Mouse (Mus musculus): ENCODE measurements at regions not wholly inside any gene's neighbourhood (a gene's known extent, or its start where the extent isn't known, plus 50 kb on each side); places are given as distances from the start of the nearest gene placed in this dataset.

- Histone ChIP-seq H3K9ac (no peak overlapping the region), H3K9me3 (replicated peaks) (no peaks in the 10 kb centered on the region), H3K36me3 (no peaks in the 10 kb centered on the region), H3K4me3 (no peak overlapping the region), H3K4me2 (no peak overlapping the region), H3K27ac (ENCODE audit: poor library complexity, severe bottlenecking) (no peak overlapping the region), H3K4me1 (replicated peaks) (0 out of 2 replicates have a peak, but pooled peaks cover 7% of the 10 kb centered on the region), H3K27me3 (replicated peaks) (no peaks in the 10 kb centered on the region)
- 78% methylated on average over 3 of the region's 3 CpGs for WGBS
- no peak for ATAC-seq (ENCODE audit: insufficient number of reproducible peaks, low FRiP score)
These were observed 204.9 kb upstream of the Ubash3b start for GRCm38 (mm10) chr9:41366405-41366804.

DNA sequence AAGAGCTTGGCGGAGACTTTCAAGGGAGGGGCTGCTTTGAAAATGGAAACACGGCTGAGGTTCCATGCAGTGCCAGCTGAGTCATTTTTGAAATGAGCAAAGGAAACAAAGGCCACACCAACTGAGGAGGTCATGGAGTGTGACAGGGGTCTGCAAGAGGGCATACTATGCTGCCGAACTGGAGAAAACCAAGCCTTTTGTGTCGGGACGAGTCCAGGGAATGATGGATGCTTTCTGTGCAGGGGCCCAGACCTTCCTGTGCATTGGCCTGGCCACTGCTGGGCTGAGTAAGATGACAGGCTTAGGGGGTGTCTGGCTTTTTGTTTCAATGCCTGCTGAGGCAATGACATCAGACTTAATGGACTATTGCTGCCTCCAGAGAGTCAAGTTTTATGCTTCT lies 203.8 kb upstream of the Ubash3b start:
- H3K27me3 ChIP-seq (replicated peaks), result no peaks in the 10 kb centered on the region
- H3K4me2 ChIP-seq, result no peak overlapping the region
- H3K36me3 ChIP-seq, result no peaks in the 10 kb centered on the region
- no peak for ATAC-seq (ENCODE audit: insufficient number of reproducible peaks, low FRiP score)
- H3K4me1 ChIP-seq (replicated peaks), result 0 out of 2 replicates have a peak, but pooled peaks cover 7% of the 10 kb centered on the region
- H3K27ac ChIP-seq (ENCODE audit: poor library complexity, severe bottlenecking), result no peak overlapping the region
- H3K4me3 ChIP-seq, result no peak overlapping the region
- H3K9ac ChIP-seq, result no peak overlapping the region
- 48% methylated on average over 5 of the region's 5 CpGs for WGBS
- H3K9me3 ChIP-seq (replicated peaks), result no peaks in the 10 kb centered on the region

- Histone ChIP-seq H3K36me3 (no peaks in the 10 kb centered on the region), H3K27ac (ENCODE audit: poor library complexity, severe bottlenecking) (no peak overlapping the region), H3K27me3 (replicated peaks) (no peaks in the 10 kb centered on the region), H3K4me3 (no peak overlapping the region), H3K9me3 (replicated peaks) (no peaks in the 10 kb centered on the region), H3K4me1 (replicated peaks) (0 out of 2 replicates have a peak, but pooled peaks cover 7% of the 10 kb centered on the region), H3K4me2 (no peak overlapping the region), H3K9ac (no peak overlapping the region)
- no peak for ATAC-seq (ENCODE audit: insufficient number of reproducible peaks, low FRiP score)
- WGBS, result 63% methylated on average over 6 of the region's 6 CpGs
These were observed 203.1 kb upstream of the Ubash3b start for GRCm38 (mm10) chr9:41364442-41365250.

- 76% methylated on average over 5 of the region's 5 CpGs for WGBS
- Histone ChIP-seq H3K4me1 (replicated peaks) (0 out of 2 replicates have a peak, but pooled peaks cover 9% of the 10 kb centered on the region), H3K4me3 (no peak overlapping the region), H3K27me3 (replicated peaks) (no peaks in the 10 kb centered on the region), H3K27ac (ENCODE audit: poor library complexity, severe bottlenecking) (no peak overlapping the region), H3K36me3 (no peaks in the 10 kb centered on the region), H3K9me3 (replicated peaks) (no peaks in the 10 kb centered on the region), H3K4me2 (no peak overlapping the region), H3K9ac (no peak overlapping the region)
- ATAC-seq (ENCODE audit: insufficient number of reproducible peaks, low FRiP score), result no peak
These were observed 198.9 kb upstream of the Ubash3b start for GRCm38 (mm10) chr9:41360356-41360755.

DNA sequence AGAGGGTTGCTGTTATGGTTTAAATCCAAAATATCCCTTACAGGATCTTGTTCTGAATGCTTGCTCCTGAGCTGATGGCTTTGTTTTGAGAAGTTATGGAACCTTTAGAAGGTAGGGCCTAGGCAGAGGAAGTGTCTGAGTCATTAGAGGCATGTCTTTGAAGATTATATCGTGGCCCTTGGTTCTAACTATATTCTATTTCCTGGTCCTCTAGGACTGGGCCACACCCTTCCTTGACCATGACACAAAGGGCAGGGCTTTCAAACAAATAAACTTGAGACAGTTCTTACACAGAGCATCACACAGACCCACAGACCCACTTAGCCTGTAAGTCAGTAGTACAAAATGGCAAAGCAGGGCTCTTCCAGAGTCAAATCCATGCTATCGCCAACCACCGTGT lies 197.8 kb upstream of the Ubash3b start:
- no peaks in the 10 kb centered on the region for H3K9me3 ChIP-seq (replicated peaks)
- no peak overlapping the region for H3K27ac ChIP-seq (ENCODE audit: poor library complexity, severe bottlenecking)
- WGBS, result 82% methylated on average over 3 of the region's 3 CpGs
- no peak for ATAC-seq (ENCODE audit: insufficient number of reproducible peaks, low FRiP score)
- H3K27me3 ChIP-seq (replicated peaks), result no peaks in the 10 kb centered on the region
- no peak overlapping the region for H3K9ac ChIP-seq
- no peaks in the 10 kb centered on the region for H3K36me3 ChIP-seq
- H3K4me3 ChIP-seq, result no peak overlapping the region
- no peak overlapping the region for H3K4me2 ChIP-seq
- H3K4me1 ChIP-seq (replicated peaks), result 0 out of 2 replicates have a peak, but pooled peaks cover 3% of the 10 kb centered on the region

- H3K36me3 ChIP-seq, result no peaks in the 10 kb centered on the region
- no peak for ATAC-seq (ENCODE audit: insufficient number of reproducible peaks, low FRiP score)
- H3K27ac ChIP-seq (ENCODE audit: poor library complexity, severe bottlenecking), result no peak overlapping the region
- no peak overlapping the region for H3K4me3 ChIP-seq
- H3K9ac ChIP-seq, result no peak overlapping the region
- H3K9me3 ChIP-seq (replicated peaks), result no peaks in the 10 kb centered on the region
- no peak overlapping the region for H3K4me2 ChIP-seq
- no peaks in the 10 kb centered on the region for H3K27me3 ChIP-seq (replicated peaks)
- H3K4me1 ChIP-seq (replicated peaks), result no peaks in the 10 kb centered on the region
- 60% methylated on average over 2 of the region's 2 CpGs for WGBS
These were observed 183.8 kb upstream of the Ubash3b start for GRCm38 (mm10) chr9:41345338-41345737.

DNA sequence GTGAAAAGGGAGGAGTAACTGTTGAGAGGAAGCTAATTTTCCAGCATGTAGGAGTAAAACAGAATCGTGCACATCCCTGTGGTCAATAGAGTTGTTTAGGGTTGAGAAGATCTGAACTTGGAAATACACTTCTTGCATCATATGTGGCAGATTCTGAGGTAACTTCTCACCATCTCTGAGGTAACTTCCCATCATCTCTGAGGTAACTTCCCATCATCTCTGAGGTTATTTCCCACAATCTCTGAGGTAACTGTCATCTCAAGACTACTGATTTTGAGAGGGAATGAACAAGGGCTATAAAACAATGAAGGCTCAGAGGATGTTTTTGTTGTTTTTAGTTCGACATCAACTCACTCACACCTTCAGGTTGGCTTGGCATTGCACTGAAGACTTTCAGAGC lies 175.9 kb upstream of the Ubash3b start:
- Histone ChIP-seq H3K4me2 (no peak overlapping the region), H3K4me1 (replicated peaks) (peaks cover 16% of the 10 kb centered on the region), H3K9me3 (replicated peaks) (no peaks in the 10 kb centered on the region)

DNA sequence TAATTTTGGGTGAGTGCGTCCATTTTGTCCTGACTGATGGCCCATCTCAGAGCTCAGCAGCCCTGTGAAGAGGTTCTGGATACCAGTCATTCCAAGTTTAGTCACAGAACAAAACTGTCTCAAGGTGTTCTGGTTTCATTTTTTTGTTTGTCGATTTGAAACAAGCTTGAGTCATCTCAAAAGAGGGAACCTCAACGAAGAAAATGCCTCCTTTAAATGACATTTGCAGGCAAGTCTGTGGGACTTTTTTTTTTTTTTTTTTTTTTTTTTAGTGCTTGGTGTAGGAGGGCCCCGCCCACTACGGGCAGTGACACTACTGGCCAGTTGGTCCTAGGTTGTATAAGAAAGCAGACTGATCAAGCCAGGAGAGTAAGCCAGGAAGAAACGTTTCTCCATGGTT lies 175.3 kb upstream of the Ubash3b start:
- peaks cover 16% of the 10 kb centered on the region for H3K4me1 ChIP-seq (replicated peaks)
- no peak overlapping the region for H3K4me3 ChIP-seq
- 70% methylated on average over 6 of the region's 6 CpGs for WGBS
- H3K27ac ChIP-seq (ENCODE audit: poor library complexity, severe bottlenecking), result no peak overlapping the region
- H3K9ac ChIP-seq, result no peak overlapping the region
- ATAC-seq (ENCODE audit: insufficient number of reproducible peaks, low FRiP score), result no peak
- no peak overlapping the region for H3K4me2 ChIP-seq
- no peaks in the 10 kb centered on the region for H3K36me3 ChIP-seq
- no peaks in the 10 kb centered on the region for H3K27me3 ChIP-seq (replicated peaks)
- H3K9me3 ChIP-seq (replicated peaks), result no peaks in the 10 kb centered on the region

More for the DNA sequence above, 175.9 kb upstream of the Ubash3b start:
- no peaks in the 10 kb centered on the region for H3K27me3 ChIP-seq (replicated peaks)
- ATAC-seq (ENCODE audit: insufficient number of reproducible peaks, low FRiP score), result no peak
- no peak overlapping the region for H3K27ac ChIP-seq (ENCODE audit: poor library complexity, severe bottlenecking)
- H3K36me3 ChIP-seq, result no peaks in the 10 kb centered on the region
- H3K9ac ChIP-seq, result no peak overlapping the region
- no peak overlapping the region for H3K4me3 ChIP-seq
- 72% methylated on average over 2 of the region's 2 CpGs for WGBS

DNA sequence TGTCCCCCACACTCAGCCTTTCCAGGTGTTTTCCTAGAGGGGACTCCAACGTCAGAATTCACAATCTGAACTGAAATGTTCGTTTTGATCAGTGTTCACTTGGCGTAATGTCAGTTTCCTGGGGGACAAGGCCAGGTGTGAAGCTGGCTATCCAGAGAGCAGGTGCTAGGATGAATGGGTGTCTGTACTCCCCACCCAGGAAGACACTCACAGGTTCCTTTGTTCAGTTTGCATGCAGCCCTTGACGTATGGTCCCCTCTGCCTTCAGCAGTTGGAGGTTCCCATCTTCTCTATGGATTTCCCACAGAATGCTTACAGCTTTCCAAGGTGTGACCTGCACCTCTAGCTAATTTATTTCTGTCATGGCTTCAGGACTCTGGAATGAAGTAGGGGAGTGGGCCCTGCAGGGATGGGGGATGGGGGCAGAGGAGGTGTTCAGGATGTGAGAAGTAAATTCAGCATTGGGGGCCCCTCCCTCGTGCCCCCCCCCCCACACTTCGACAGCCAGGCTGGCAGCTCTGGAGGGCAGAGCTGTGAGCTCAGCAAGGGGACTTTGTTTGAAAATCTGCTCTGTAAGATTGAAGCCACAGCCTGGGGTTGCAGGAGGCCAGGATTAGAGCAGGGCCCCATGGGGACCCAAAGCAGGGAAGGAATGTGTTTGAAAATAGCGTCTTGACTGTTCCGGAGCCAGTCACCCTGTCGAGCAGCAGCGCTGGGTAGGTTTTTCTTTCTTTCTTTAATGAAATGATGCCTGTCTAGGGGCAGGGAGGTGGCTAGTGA lies 173.2 kb upstream of the Ubash3b start:
- H3K27ac ChIP-seq (ENCODE audit: poor library complexity, severe bottlenecking), result peak overlapping the region; percentile 63; the same call in 1 of the 2 replicates
- H3K4me2 ChIP-seq, result peak overlapping the region; percentile 19
- peak overlapping the region; percentile 46; the same call in 1 of the 2 replicates for H3K9ac ChIP-seq
- ATAC-seq (ENCODE audit: insufficient number of reproducible peaks, low FRiP score), result no peak
- no peak overlapping the region for H3K4me3 ChIP-seq
- H3K27me3 ChIP-seq (replicated peaks), result no peaks in the 10 kb centered on the region
- H3K36me3 ChIP-seq, result no peaks in the 10 kb centered on the region
- H3K9me3 ChIP-seq (replicated peaks), result no peaks in the 10 kb centered on the region
- WGBS, result 27% methylated on average over 10 of the region's 10 CpGs
- H3K4me1 ChIP-seq (replicated peaks), result peaks cover 16% of the 10 kb centered on the region

GRCm38 (mm10) chr9:41333526-41333925 lies 172.0 kb upstream of the Ubash3b start:
- Histone ChIP-seq H3K27me3 (replicated peaks) (no peaks in the 10 kb centered on the region), H3K27ac (ENCODE audit: poor library complexity, severe bottlenecking) (no peak overlapping the region), H3K4me2 (no peak overlapping the region), H3K4me1 (replicated peaks) (peaks cover 22% of the 10 kb centered on the region), H3K9me3 (replicated peaks) (no peaks in the 10 kb centered on the region), H3K36me3 (no peaks in the 10 kb centered on the region), H3K4me3 (no peak overlapping the region), H3K9ac (no peak overlapping the region)
- WGBS, result 96% methylated on average over 1 of the region's 1 CpGs
- no peak for ATAC-seq (ENCODE audit: insufficient number of reproducible peaks, low FRiP score)

GRCm38 (mm10) chr9:41328959-41329358 lies 167.5 kb upstream of the Ubash3b start:
- H3K9ac ChIP-seq, result no peak overlapping the region
- H3K4me2 ChIP-seq, result peak overlapping the region; percentile 49; the same call in 1 of the 2 replicates
- 89% methylated on average over 1 of the region's 1 CpGs for WGBS
- H3K4me3 ChIP-seq, result no peak overlapping the region
- H3K9me3 ChIP-seq (replicated peaks), result no peaks in the 10 kb centered on the region
- H3K36me3 ChIP-seq, result no peaks in the 10 kb centered on the region
- peaks cover 19% of the 10 kb centered on the region for H3K4me1 ChIP-seq (replicated peaks)
- no peaks in the 10 kb centered on the region for H3K27me3 ChIP-seq (replicated peaks)
- no peak for ATAC-seq (ENCODE audit: insufficient number of reproducible peaks, low FRiP score)
- 0 out of 2 replicates have a peak overlapping the region, but pooled peaks have one; percentile 37 for H3K27ac ChIP-seq (ENCODE audit: poor library complexity, severe bottlenecking)
